Mouse (Mus musculus) kidney, embryonic 16.5 days (tissue): ENCODE data around the gene Krt80. TPM values are rescaled to one million over a fixed set of nuclear protein-coding genes. Genes with fewer than 3 reads are reported as not detected.
"Not testable (repeated sequence)": the region's sequence is repeated elsewhere in the genome, so short reads cannot be mapped to it uniquely, and the experiment has no call there.

Experiments
- ATAC-seq: fragments of 200-750 bp; cut with Nextera tagmentation; 2 replicates; pipeline ENCODE4 v1.8.0; 2017; ENCODE audit warnings: moderate TSS enrichment; ENCODE audit not compliant: low FRiP score, low TSS enrichment
- H3K27ac ChIP-seq: fragments of 300-500 bp; sonication (generic); 2 replicates; pipeline ENCODE4 v1.5.1; 2014; ENCODE audit warnings: low read length
- H3K27me3 ChIP-seq: fragments of 300-500 bp; sonication (generic); 2 replicates; pipeline ENCODE4 v1.6.1; 2014; ENCODE audit warnings: low read length, control low read depth, mixed read lengths; ENCODE audit not compliant: insufficient read depth
- H3K36me3 ChIP-seq: fragments of 300-500 bp; sonication (generic); 2 replicates; pipeline ENCODE4 v1.6.1; 2014; ENCODE audit warnings: low read length, control low read depth, mixed read lengths; ENCODE audit not compliant: insufficient read depth
- H3K4me1 ChIP-seq: fragments of 300-500 bp; sonication (generic); 2 replicates; pipeline ENCODE4 v1.6.1; 2014; ENCODE audit warnings: low read length, control low read depth, mixed read lengths; ENCODE audit not compliant: insufficient read depth
- H3K4me2 ChIP-seq: fragments of 300-500 bp; sonication (generic); replicated peaks from 2 replicates; pipeline ENCODE4 v1.6.1; 2014; ENCODE audit warnings: low read depth, low read length
- H3K4me3 ChIP-seq: fragments of 300-500 bp; sonication (generic); 2 replicates; pipeline ENCODE4 v1.5.1; 2014; ENCODE audit warnings: mild to moderate bottlenecking, low read length
- H3K9ac ChIP-seq: fragments of 300-500 bp; sonication (generic); replicated peaks from 2 replicates; pipeline ENCODE4 v1.6.1; 2014; ENCODE audit warnings: low read length
- H3K9me3 ChIP-seq: fragments of 300-500 bp; sonication (generic); 2 replicates; pipeline ENCODE4 v1.6.1; 2016; ENCODE audit warnings: low read length, control low read depth
- WGBS: fragments of 180-500 bp; shearing (Covaris S2); extraction: QIAGEN DNeasy Blood & Tissue Kit; methylation state at CpG from one replicate; pipeline ENCODE4 v1.1.7; 2014; 5-methylcytosine and 5-hydroxymethylcytosine counted together
- polyA plus RNA-seq: library from polyadenylated mRNA; unstranded; fragments of >200 nt; fragmentation: Nextera tagmentation; extraction: Ambion mirVana; gene quantifications from 2 replicates; pipeline ENCODE4 v1.2.1, GENCODE M21; 2015

Krt80 gene
- polyA plus RNA-seq, 1 experiment from 2014 or later: 1.7 TPM

DNA sequence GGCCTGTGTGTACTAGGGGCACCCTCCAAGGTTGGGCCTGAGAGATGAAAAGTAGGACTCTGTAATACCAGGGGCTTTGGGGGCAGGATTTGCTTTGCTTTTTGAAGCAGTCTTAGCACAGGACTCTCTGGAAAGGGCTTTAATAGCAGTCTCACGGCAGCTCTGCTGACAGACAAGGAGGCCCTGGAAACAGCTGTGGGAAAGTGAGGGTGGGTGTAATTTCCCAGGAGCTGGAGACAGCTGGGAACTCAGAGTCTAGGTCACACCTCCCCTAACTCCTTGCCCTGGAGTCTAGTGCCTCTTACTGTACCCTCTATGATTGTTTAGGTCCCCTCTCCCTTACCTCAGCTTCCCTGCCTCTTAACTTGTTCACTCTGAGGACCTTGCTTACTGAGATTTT lies 36.8 kb downstream of the Krt80 start:
- no peak for ATAC-seq
- Histone ChIP-seq H3K9me3 (no peaks in the 10 kb centered on the region), H3K4me3 (no peak overlapping the region), H3K4me2 (no peak overlapping the region), H3K36me3 (no peaks in the 10 kb centered on the region), H3K9ac (no peak overlapping the region), H3K27me3 (no peaks in the 10 kb centered on the region), H3K27ac (no peak overlapping the region), H3K4me1 (peaks cover 9% of the 10 kb centered on the region)
- 20% methylated on average over 1 of the region's 1 CpGs for WGBS

DNA sequence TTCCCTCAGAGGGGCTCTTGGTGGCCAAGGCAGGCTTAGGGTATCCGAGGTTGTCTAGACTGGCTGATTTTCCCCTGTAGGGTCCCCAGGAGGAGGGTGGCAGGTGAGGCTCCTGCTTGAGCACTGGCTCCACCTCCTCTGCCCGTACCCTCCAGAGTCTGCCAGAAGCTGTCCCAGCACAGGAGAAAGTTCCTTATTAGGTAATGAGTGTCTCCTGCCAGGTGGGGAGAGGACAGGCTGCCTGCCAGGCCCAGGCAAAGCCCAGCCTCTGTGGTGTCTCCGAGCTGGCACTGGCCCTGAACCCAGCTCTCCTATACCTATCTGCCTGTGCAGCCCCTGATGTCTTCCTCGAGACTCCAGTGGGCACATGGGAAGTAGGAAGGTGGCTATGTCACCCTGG lies 37.6 kb downstream of the Krt80 start:
- 64% methylated on average over 4 of the region's 4 CpGs for WGBS
- no peak for ATAC-seq

DNA sequence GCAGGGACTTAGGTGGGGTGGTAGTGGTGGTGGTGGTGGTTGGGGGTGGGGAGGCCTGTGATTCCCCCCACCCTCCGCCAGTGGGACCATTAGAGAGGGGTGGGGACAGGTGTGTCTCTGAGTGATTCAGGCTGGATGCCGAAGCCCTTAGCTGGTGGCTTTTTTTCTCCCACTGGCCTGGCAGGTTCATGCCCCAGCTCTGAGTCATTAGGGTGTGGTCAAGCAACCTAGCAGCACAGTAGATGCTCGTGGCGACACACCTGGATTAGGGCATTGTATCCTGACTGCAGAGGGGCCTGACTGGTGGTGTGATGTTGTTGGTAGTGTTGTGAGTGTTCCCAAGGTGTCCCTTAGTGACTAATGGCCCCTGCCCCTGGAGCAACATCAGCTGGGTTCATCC lies 38.9 kb downstream of the Krt80 start:
- Histone ChIP-seq H3K4me3 (no peak overlapping the region), H3K4me2 (no peak overlapping the region), H3K27ac (no peak overlapping the region), H3K9ac (no peak overlapping the region), H3K9me3 (no peaks in the 10 kb centered on the region), H3K36me3 (no peaks in the 10 kb centered on the region), H3K27me3 (no peaks in the 10 kb centered on the region), H3K4me1 (peaks cover 11% of the 10 kb centered on the region)
- WGBS: 61% methylated on average over 4 of the region's 4 CpGs
- ATAC-seq: no peak

More for the DNA sequence above, 37.6 kb downstream of the Krt80 start:
- H3K27ac ChIP-seq: no peak overlapping the region
- no peaks in the 10 kb centered on the region for H3K9me3 ChIP-seq
- H3K4me3 ChIP-seq: no peak overlapping the region
- H3K36me3 ChIP-seq: no peaks in the 10 kb centered on the region
- peaks cover 10% of the 10 kb centered on the region for H3K4me1 ChIP-seq
- no peaks in the 10 kb centered on the region for H3K27me3 ChIP-seq
- no peak overlapping the region for H3K4me2 ChIP-seq
- H3K9ac ChIP-seq: no peak overlapping the region

GRCm38 (mm10) chr15:101329564-101329892 lies 40.4 kb downstream of the Krt80 start:
- Histone ChIP-seq H3K4me2 (no peak overlapping the region), H3K36me3 (no peaks in the 10 kb centered on the region), H3K4me1 (peaks cover 11% of the 10 kb centered on the region), H3K27me3 (no peaks in the 10 kb centered on the region), H3K9ac (no peak overlapping the region), H3K27ac (no peak overlapping the region; the same call in 1 of the 2 replicates), H3K9me3 (no peaks in the 10 kb centered on the region), H3K4me3 (no peak overlapping the region)
- 68% methylated on average over 3 of the region's 3 CpGs for WGBS
- no peak for ATAC-seq

DNA sequence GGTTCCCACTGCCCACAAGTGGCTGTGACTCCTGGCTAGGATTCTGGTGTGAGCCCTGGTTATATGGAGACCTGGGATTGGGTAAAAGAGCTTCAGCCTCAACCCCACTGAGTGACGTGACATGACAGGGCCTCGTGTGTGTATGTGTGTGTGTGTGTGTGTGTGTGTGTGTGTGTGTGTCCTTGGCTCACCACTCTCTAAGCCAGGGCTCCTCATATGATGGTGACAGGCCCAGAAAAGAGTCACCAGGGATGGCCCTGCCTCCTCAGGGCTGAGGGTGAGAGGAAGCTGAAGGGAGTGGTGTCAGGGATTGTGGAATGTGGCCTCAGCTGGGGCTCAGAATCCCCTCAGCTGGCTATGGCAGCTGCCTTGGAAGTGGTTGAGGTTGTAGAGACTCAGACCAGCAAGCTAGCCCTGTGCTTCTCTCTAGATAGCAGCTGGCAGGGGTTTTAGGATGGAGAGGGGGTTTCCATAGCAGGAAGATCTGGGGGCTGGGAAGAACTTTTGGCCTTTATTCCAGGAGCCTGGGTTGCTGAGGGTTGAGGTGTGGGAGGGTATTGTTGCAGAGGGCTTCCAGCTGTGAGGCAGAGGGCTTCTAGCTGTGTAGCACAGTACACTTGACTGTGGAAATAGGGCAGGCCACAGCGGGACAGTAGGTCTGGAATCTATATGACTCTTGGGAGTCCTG lies 40.9 kb downstream of the Krt80 start:
- Histone ChIP-seq H3K27ac (no peak overlapping the region; the same call in 1 of the 2 replicates), H3K36me3 (no peaks in the 10 kb centered on the region), H3K9ac (no peak overlapping the region), H3K27me3 (no peaks in the 10 kb centered on the region), H3K4me2 (no peak overlapping the region), H3K4me1 (peaks cover 11% of the 10 kb centered on the region), H3K4me3 (no peak overlapping the region), H3K9me3 (no peaks in the 10 kb centered on the region)
- 55% methylated on average over 3 of the region's 3 CpGs for WGBS
- no peak for ATAC-seq

GRCm38 (mm10) chr15:101327282-101327681 lies 42.7 kb downstream of the Krt80 start:
- Histone ChIP-seq H3K36me3 (no peaks in the 10 kb centered on the region), H3K27ac (no peak overlapping the region), H3K4me1 (peaks cover 11% of the 10 kb centered on the region), H3K9ac (no peak overlapping the region), H3K27me3 (no peaks in the 10 kb centered on the region), H3K9me3 (no peaks in the 10 kb centered on the region), H3K4me2 (no peak overlapping the region), H3K4me3 (no peak overlapping the region)
- 5% methylated on average over 6 of the region's 6 CpGs for WGBS
- peak; percentile 18; the same call in 1 of the 2 replicates for ATAC-seq

DNA sequence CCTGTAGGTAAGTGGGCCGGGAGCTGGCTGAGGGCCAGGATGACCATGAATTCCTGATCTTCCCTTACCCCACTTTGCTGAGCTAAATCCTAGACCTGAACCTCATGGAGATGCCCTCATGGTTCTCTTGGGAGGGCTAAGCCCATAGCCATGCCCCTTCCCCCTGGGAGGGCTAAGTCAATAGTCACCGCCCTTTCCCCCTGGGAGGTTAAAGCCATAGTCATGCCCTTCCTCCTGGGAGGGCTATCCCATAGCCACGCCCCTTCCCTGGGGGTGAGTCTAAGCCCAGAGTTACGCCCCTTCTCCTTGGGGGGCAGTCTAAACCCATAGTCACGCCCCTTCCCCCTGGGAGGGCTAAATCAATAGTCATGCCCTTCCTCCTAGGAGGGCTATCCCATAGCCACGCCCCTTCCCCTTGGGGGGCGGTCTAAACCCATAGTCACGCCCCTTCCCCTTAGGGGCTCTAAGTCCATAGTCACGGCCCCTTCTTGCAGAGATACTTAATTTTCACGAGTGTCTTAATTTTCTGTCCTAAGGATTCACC lies 43.9 kb downstream of the Krt80 start:
- no peak overlapping the region for H3K9ac ChIP-seq
- no peaks in the 10 kb centered on the region for H3K27me3 ChIP-seq
- no peak overlapping the region for H3K4me2 ChIP-seq
- 50% methylated on average over 10 of the region's 10 CpGs for WGBS
- H3K4me1 ChIP-seq: peaks cover 16% of the 10 kb centered on the region
- no peak for ATAC-seq
- no peaks in the 10 kb centered on the region for H3K36me3 ChIP-seq
- H3K4me3 ChIP-seq: no peak overlapping the region
- H3K27ac ChIP-seq: no peak overlapping the region
- H3K9me3 ChIP-seq: no peaks in the 10 kb centered on the region

- not testable (repeated sequence) for H3K4me3 ChIP-seq, H3K4me2 ChIP-seq, ATAC-seq, H3K27ac ChIP-seq, H3K27me3 ChIP-seq, H3K9me3 ChIP-seq, H3K36me3 ChIP-seq, H3K9ac ChIP-seq
- H3K4me1 ChIP-seq: peaks cover 27% of the 10 kb centered on the region
Measured at GRCm38 (mm10) chr15:101324409-101324808, 45.6 kb downstream of the Krt80 start.

- H3K27ac ChIP-seq: no peak overlapping the region
- peaks cover 30% of the 10 kb centered on the region for H3K4me1 ChIP-seq
- no peaks in the 10 kb centered on the region for H3K9me3 ChIP-seq
- no peak overlapping the region for H3K4me2 ChIP-seq
- H3K36me3 ChIP-seq: no peaks in the 10 kb centered on the region
- no peaks in the 10 kb centered on the region for H3K27me3 ChIP-seq
- ATAC-seq: no peak
- H3K9ac ChIP-seq: no peak overlapping the region
- WGBS: 93% methylated on average over 5 of the region's 5 CpGs
- no peak overlapping the region for H3K4me3 ChIP-seq
Measured at GRCm38 (mm10) chr15:101323511-101323910, 46.5 kb downstream of the Krt80 start.

DNA sequence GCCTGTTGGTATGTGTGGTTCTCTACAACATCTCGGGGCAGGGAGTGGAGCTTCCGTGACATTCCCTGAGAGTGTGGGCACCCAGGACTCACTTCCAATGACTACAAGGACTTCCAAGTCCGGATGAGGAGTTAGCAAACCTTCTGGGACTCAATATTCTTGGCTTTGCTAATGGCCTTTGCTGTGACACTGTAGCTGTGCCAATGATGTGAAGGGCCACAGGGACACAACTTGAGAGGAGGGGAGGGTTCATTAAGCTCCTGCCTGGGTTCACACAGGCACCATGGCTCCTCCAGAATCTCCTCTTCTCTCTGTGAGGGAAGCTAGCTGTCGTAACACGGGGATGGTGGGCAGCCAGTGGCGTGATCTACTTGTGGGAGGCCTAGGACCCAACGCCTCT lies 47.3 kb downstream of the Krt80 start:
- peaks cover 32% of the 10 kb centered on the region for H3K4me1 ChIP-seq
- no peaks in the 10 kb centered on the region for H3K9me3 ChIP-seq
- H3K4me2 ChIP-seq: no peak overlapping the region
- H3K27ac ChIP-seq: no peak overlapping the region
- no peak overlapping the region for H3K9ac ChIP-seq
- WGBS: 94% methylated on average over 7 of the region's 7 CpGs
- no peak overlapping the region for H3K4me3 ChIP-seq
- ATAC-seq: no peak
- H3K27me3 ChIP-seq: no peaks in the 10 kb centered on the region
- no peaks in the 10 kb centered on the region for H3K36me3 ChIP-seq
